Mouse (Mus musculus) embryo, embryonic 11.5 days (tissue): ENCODE data around the gene Bin2.
"Not testable (repeated sequence)": the region's sequence is repeated elsewhere in the genome, so short reads cannot be mapped to it uniquely, and the experiment has no call there.

ENCODE experiments used
- DNase-seq: peaks from one replicate; pipeline ENCODE4 v3.0.0-alpha.2; 2012; ENCODE audit warnings: low read depth, low spot score

Gene Bin2

GRCm38 (mm10) chr15:100619200-100619599 is 50.2 kb downstream of the Bin2 start:
- DNase-seq, result no peak

- DNase-seq, result no peak
These were observed 53.1 kb downstream of the Bin2 start for GRCm38 (mm10) chr15:100616221-100616620.

- peak; percentile 84 for DNase-seq
These were observed 53.5 kb downstream of the Bin2 start for GRCm38 (mm10) chr15:100615825-100616220.

- DNase-seq, result peak; percentile 99
These were observed 54.1 kb downstream of the Bin2 start, which contains the start of gene Dazap2 for GRCm38 (mm10) chr15:100614996-100615824. Gene Dazap2 (plus strand): TSS chr15:100615349.

- no peak for DNase-seq
These were observed 54.9 kb downstream of the Bin2 start for GRCm38 (mm10) chr15:100614218-100614995.

- DNase-seq, result peak; percentile 55
These were observed 55.8 kb downstream of the Bin2 start for GRCm38 (mm10) chr15:100613584-100613983.

GRCm38 (mm10) chr15:100612432-100612831 is 56.9 kb downstream of the Bin2 start:
- DNase-seq, result no peak

- DNase-seq, result no peak
These were observed 57.4 kb downstream of the Bin2 start for GRCm38 (mm10) chr15:100611951-100612350.

- not testable (repeated sequence) for DNase-seq
These were observed 62.7 kb downstream of the Bin2 start for GRCm38 (mm10) chr15:100606677-100607076.

- DNase-seq, result no peak
These were observed 67.7 kb downstream of the Bin2 start for GRCm38 (mm10) chr15:100601669-100602068.

GRCm38 (mm10) chr15:100600696-100601272 is 68.6 kb downstream of the Bin2 start:
- DNase-seq, result no peak

- peak; percentile 65 for DNase-seq
These were observed 69.2 kb downstream of the Bin2 start for GRCm38 (mm10) chr15:100600047-100600695.

- no peak for DNase-seq
These were observed 69.9 kb downstream of the Bin2 start, which contains the start of gene Pou6f1 for GRCm38 (mm10) chr15:100599276-100600046. Gene Pou6f1 (minus strand): TSS chr15:100599984.

GRCm38 (mm10) chr15:100598883-100599275 is 70.5 kb downstream of the Bin2 start:
- no peak for DNase-seq

- no peak for DNase-seq
These were observed 71.0 kb downstream of the Bin2 start for GRCm38 (mm10) chr15:100598287-100598882.

- no peak for DNase-seq
These were observed 76.5 kb downstream of the Bin2 start for GRCm38 (mm10) chr15:100592817-100593216.
